Mouse (Mus musculus): ENCODE data around the gene Nfia.

Gene Nfia

DNA sequence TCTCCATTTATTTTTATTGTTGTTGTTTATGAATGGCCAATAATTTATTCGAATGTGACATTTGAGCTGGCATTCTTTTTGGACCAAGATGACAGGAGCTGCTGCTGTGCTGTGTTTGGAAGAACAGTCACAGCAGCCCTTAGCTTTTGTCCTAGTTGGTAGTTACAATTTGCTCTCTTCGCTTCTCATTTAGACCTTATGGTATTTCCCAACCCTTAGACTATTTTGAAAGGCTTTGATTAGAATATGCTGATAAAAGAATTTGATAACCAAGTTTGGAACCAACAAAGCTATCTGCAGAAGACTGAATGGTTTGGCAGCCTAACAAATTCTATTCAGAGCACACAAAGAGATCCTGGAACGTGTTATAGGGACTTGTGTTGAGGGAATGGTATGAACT lies 46.0 kb downstream of the Nfia start:
- DNase-seq, result no peak

DNA sequence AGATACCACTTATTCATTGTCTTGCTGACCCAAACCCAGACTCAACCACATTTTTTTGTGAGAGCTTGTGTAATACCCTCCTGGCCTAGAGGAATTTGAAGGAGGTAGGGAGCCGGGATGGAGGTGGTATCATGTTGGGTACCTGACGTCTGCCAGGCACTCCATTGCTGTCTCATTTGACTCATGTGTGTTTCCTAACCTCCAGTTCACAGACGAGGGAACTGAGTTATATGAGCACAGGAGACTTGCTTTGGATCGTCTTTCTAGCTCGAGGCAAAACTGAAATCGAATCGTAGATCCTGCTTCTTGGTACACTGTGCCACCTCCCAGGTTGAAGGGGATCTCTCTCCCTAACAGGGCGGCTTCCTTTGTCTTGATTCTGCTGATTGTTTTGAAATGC lies 46.6 kb downstream of the Nfia start:
- DNase-seq, result no peak

DNA sequence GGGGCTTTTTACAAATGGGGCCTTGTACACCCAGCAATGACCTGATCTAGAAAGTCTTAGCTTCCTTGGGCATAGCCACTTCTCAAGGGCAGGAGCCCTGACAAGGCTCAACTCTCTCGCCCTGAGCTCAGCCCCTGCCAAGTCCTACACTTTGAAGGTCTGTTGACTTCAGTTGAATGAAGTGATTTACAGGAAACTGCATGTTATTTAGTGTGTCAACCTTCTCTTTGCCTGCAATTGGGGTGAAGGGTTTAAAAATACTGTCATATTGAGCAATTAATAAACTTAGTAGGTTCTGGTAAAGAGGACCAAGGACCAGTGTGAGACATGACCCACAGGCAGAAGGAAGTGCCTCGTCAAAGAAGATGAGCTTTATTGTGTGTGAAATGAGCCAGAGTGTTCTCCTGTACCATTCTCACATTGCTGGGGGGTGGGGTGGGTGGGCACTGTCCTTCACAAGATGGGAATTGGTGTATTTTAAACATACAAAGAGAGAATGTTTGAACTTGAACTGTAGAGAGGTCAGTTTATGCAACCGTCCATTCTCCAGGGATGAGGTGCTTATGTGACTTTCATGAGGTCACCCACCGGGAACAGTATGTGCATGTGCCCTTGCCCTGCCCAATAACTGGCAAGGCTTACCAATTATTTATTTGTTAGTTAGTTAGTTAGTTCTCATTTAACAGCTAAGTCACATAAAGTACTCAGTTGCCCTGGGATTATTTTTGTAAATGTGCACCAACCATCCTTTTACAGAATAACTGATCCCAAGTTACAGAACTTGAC lies 48.1 kb downstream of the Nfia start:
- DNase-seq, result no peak

DNA sequence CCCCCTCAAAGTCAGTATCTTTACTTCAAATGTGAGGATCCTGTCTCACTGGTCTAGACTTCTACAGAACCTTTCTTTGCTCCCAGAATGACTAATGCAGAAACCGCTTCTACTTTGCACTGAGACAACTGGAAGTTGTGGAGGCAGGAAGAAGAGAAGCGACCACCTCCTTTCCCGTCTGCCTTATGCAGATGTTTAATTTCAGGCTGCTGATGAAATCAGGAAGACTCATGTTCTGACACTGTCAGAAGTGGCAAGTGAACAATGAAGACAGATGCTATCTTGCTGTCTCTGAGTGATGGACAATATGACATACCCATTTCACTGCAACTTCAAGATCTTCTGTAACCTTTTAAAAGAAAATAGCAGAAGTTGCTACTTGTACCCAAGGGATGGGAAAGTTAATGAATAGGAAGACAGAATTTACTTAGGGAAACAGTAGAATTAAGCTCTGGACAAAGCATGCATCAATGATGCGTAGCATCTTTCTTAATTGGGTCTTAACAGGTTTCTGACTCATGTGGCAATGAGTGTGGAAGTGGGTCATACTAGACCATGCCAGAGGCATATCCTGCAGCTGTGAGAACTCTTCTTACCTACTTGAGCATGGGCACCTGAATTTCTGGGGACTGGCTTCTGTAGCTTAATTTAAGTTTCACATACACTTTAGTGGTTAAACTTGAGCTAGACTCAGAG lies 49.2 kb downstream of the Nfia start:
- no peak for DNase-seq

DNA sequence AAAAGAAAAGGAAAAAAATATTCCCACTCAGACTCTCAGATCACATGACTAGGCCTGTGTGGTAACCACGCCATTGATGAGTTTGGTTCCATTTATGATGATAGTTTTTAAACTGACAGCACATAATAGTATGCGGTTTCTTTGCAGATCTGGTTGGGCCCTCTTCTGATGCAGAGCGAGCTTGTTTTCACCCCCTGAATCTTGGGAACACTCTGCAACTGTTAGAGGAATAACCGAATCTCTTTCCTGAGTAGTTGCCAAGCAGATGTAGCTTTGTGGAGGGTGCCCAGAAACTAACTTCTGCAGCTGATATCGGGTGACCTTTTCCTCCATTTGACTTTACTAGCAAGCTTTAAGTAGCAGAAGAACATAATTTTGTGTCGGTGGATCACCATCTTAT lies 51.0 kb downstream of the Nfia start:
- no peak for DNase-seq

DNA sequence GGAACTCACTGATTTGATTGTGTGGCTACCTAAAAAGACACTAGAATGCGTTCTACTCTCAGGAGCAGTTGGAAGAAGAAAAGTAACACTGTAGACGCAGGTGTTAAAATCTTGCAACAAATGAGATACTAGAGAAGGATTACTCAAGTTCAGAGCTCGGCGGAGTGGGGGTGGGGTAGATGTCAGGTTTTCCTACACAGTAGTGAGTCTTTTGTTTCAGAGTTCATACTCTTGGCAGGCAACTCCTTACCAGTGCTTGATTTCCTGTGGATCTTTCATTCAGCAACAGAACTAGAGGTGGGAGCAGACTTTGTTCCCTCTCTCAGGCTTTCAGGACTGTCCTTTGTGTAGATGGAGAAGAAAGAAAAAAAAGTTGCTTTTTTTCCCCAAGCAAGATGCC lies 51.9 kb downstream of the Nfia start:
- DNase-seq, result no peak

DNA sequence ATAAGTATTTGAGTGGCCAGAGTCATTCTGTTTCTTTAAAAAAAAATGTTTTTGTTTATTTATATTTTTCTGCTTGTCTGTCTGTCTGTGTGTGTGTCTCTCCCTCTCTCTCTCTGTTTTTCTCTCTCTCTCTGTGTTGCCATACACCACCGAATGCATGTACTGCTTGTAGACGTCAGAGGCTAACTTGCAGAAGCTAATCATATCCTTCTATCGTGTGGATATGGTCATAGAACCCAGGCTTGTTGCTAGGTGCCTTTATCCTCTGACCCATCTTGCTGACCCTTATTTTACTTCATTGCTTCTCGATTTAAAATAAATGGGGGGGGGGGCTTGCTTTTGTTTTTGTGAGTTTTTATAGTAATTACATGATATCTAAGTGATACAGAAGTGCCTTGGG lies 52.9 kb downstream of the Nfia start:
- no peak for DNase-seq

DNA sequence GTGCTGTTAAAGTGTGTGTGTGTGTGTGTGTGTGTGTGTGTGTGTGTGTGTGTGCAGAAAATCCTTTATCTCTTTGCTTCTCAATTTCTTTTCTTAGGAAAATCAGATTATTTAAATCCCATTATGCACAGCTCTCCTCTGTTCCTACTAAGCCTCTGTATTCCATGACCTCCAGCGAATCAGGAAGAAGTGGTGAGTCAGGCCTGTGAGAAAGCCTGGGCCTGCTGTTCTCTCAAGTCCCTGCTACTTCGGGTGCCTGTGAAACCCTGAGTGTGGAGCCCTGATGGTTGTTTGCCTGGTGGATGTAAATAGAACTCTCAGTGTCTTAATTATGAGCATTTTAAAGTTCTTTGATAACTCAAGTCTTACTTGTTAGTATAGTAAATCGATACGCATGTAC lies 53.3 kb downstream of the Nfia start:
- no peak for DNase-seq

DNA sequence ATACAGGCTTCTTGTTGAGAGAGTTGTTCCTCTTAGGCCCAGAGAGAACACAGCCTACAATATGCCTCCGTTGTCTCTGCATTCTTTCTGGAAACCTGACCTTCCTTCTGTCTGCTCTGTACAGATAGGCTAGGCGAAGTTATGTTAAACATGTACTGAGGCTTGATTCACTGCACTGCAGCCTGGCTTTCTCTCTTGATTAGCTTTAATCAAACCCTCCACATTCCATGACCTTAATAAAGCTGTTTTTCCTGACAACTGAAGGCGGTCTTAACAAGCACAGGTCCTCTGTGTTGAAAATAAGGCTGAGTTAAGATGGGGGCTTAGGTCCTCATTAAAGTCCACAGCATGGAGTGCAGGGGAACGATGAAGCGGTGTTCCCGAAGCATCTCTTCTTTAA lies 54.6 kb downstream of the Nfia start:
- DNase-seq, result no peak

DNA sequence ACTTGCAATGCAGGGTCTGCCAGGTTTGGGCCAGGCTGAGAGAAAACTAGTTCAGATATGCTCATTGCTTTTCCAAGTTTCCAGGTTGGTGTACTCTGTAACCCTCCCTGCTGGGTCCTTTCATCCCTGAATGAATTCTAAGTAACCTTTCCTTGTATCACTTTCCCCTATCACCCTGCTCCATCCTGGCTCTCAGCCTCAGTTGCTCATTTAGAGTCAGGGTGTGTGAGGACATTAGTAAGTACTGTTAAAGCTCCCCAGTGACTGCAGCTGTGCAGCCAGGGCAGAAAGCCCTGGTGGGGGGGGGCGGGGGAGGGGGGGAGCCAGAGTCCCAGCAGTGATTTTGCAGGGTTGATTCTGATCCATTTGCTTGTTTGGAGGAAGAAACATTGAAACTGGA lies 56.0 kb downstream of the Nfia start:
- no peak for DNase-seq

DNA sequence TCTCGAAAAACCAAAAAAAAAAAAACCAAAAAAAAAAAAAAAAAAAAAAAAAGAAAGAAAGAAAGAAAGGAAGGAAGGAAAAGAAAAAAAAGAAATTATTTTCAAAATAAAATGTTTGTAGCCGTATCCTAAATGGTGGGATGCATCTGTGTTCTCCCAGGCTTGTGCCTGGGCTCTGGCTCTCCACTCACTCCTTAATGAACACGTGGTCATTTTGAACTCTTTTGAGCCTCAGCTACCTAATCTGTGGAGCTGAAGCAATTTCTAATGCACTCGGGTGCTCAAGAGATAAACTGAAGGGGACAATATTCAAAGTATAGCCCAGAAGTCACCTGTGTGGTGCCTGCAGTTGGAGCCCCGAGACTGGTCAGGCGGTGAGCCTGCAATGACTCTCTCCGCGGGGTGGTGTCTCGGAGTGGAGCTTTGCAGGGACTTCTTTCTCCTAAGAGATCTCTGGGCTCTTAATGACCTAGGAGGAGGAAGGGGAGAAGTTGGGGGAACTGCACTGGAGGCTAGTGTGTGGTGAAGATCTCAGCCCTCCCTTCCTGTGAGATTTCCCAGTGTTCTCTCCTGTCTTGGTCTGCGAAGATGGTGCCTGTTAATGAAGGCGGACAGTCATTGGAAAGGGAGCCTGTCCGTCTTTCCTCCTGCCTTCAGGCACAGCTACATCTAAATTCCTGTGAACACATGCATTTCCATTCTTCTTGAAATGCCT lies 57.0 kb downstream of the Nfia start:
- DNase-seq, result no peak

DNA sequence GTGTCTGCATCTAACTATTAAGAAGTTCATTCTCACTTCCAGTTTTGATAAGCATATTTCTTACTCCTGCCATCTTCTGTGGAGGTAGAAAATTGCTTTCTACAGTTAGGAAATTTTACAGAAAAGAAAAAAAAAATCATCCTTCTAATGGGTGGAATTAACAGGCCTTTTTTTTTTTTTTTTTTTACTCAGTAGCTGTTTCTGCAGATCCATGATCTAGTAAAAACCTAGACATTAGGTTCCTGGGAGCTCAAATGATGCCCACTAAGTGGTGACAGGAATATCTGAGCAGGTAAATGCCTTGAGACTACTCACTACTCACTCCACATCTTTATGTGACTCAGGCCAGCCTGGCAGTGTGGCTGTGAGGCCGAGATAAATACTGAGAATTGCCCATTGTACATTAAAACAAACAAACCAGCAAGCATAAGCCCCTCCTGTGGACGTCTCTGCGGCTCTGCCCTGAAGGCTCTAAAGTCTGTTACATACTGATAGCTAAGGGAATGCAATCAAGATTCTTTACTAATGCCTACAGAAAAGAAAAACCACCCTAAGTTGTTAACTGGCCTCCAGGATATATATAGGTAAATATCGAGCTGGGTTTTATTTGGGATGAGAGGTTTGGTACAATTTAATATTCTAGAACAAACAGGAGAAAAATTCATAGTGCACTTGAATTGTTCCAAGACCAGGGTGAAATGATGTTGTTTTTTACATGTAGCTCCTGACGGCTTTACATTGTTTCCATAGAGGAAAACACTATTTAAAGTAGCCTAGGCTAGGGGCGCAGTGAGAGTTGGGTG lies 57.7 kb downstream of the Nfia start:
- DNase-seq, result no peak

DNA sequence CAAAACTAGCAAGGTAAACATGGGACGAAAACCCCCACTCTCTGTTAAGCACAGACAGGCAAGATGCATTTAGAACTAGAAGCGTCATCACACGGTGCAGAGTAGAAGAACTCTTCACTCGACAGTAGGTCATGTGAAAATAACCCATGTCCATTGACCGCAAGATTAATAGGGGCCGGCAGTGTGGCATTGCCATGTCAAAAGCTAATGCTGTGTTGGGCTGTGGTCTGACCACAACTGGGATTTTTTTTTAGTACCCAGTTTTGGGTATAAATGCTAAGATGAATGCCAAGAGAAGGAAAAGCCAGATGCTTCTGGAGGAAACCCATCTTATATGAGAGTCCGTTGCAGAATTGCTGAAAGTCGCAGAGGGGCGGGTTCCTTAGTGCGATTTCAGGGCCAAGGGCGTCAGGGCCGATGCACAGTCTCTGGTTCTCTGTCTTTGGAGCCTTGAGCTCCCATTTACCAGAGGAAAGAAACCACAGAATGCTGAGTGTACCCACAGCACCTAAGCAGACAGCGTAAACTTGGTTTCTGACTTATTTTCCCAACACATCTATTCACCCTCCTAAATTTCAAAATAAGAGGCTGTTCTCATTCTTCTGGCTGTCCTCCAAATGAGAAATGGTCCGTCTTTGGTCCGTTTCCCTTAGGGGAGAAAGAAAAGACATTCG lies 58.5 kb downstream of the Nfia start:
- DNase-seq, result no peak

DNA sequence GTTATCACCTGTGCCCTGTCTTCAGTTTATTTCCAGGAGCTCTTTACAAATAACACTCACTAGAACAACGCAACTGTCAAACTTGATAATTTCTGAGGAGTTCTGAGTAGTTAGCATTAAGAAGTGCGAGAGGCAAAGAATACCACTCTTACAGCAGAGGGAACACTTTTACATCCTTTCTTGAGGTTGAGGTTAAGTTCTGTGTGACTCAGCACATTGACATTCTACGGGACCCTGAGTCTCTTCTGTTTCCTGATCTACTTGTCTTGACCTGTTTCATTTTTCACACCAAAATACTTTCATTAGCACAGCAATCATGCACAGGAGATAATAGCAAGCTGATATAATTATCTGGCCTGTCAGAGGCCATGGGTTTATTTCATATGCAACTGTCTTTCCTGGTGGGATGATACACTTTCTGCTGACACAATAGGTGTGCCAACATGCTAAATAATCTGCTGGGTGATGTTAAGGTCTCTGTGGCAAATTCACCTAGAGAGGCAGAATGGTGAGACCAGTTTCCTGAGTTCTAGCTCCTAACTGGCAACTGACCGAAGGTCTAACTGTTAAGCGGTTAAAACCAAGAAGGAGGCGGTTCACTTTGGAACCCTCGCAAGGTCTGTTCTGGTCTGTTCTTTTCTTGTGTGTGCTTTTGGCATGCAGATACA lies 59.2 kb downstream of the Nfia start:
- peak; percentile 11 for DNase-seq

DNA sequence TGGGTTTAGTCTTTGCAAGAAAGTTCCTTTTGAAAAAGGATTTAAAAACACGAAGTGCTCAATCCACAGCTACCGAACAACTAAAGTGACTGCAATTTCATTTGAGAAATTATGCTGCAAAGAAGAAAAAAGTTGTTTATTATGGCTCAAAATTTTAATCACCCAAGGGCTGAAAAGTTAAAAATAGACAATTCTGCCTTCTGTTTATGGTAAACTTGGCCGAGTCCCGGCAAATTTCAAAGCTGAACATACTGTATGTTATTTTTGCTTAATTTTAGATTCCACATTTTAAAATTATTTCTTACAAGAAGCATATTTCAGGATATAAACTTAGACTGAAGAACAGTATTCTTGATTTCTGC lies 59.7 kb downstream of the Nfia start:
- no peak for DNase-seq

DNA sequence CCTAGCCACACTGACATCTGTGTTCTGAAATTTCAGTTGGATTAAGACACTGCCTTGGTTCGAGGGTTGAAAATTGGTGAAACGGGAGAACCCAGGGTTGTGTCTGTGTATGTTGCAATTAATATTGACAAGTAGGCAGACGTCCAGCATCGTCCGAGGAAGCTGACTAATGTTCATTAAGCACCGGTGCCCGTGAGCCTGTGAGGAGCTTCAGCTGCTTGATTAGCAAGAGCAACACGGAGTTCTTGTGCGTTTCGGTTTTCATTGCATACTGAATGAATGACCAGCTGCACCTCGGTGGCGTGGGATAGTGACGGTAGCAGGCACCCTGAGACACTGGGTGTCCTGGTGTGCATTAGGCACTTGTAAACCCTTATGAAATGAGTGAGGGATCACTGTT lies 64.3 kb downstream of the Nfia start:
- DNase-seq, result no peak

DNA sequence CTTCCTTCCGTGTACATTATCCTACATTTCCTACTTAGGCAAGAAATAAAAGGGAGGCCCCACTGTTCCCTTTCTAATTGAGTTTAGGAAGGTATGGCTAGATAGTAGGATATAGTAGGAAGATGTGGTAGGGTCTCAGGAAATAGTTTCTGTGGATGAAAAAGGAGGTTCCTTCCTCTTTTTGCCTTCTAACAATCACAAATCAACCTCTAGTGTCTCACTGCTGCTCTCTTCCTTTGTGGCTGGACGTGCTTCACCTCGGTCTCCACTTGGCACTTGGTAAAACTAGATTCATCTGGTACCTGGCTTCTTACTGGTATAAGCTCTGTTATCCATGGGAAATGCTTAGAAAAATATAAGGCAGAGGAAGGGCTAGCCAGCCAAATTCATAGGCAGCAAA lies 65.2 kb downstream of the Nfia start:
- no peak for DNase-seq

DNA sequence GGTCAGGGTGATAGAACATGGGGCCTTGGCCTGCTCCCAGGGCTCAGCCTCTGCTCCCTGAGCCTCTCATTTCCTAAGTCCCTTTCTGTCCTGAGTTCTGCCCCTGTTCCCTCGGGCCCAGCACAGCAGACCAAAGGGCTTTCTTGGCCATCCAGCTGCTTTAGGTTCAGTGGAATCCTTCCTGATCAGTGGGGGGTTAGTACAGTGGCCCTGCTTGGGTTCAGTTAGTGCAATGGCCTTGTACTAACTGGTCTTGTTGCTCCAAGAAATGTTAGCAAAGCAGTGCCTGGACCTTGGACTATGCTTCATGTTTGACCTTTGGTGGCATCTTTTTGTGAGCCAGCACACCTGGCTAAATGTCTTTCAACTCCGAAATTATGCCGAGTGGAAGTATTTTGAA lies 66.1 kb downstream of the Nfia start:
- DNase-seq, result no peak

DNA sequence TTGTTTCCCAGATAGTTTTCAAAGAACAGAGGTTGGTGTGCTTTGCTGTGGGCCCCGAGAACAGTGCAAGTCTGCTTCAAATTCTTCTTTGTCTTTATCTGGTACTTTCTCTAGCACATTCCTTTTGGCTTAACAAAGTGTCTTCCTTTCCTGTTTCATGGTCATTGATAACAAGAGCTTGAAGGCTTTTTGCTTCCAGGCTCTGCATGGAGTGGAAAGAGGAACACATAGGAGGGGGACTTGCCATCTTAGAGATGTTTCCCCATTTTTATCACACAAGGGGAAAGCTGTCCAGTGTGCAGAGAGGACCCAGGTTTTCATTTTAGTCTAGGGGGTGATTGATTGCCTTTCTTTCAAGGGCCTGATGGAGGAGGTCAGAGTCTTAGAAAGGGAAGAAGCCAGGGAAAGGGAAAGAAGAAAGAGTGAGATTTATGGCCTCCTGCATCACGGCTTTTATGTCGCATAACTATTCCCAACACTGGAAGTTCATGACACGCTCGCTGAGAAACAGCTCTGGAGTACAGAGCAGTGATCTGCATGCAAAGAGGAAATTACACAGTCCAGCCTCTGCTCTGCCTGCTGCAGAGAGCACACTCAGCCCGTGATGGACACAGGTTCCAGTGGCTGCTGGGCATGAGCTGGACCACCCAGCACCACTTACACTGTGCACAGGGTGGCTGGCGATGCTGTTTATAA lies 67.0 kb downstream of the Nfia start:
- DNase-seq, result no peak

DNA sequence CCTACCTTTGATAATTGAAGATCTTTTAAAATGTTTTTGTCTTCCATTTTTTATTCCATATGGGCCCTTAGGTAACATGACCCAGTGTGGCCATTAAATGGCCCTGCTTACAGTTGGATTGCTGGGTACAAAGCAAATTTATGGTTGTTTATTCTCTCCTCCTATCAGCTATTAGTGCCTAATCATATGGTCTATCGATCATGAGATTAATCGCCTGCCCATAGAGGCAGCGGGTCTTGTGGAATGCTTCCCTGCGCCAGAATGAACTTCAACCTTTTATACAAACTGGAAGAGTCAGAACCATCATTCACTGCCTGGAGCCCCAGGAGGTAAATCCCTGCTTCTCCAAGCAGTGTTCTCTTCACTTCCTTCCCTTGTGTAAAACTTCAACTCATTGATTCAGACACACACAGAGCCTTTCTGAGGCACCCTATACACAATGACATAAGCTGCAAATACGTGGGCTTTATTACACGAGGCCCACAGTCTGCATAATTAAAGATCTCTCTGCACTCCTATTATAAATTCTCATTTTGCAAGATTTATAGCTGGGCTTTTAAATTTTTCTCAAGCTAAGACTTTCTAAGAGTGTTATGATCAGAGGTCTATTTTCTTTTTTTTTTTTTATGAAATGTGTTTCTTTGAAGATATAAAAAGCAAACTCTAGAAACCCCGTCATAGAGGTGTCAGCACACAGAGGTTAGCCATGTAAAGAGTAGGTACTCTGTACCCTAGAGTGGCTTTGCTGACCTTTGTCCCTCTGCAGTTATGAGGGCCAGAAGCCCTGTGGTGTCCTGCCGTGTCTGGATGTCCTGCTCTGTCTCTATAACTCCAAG lies 67.9 kb downstream of the Nfia start:
- no peak for DNase-seq

Data from thymus, postnatal 14 days (tissue).